10 mouse cellular contexts compared by ENCODE assay signal in genomic region chr13:12057357-12057771, GRCm38 (mm10). TPM values are rescaled to one million over a fixed set of nuclear protein-coding genes. Genes with fewer than 3 reads are reported as not detected.
A peak's percentile ranks its signal among the peaks of the same experiment; 100 is the strongest.
DNase-seq lines count a peak whose midpoint lies in the region; ATAC-seq and TF ChIP-seq lines count a peak whose summit lies in the region.
"Had no signal": no experiment of that assay in that cellular context is flagged by ENCODE, and none has a peak within 500 bp of the region (broad histone marks: within the 10 kb centered on the region; RNA-seq: fewer than 3 reads in every experiment).

No protein-coding gene starts in this region.

- H3K4me1 ChIP-seq in heart, embryonic 15.5 days (replicated peaks): peaks cover 56% of the 10 kb centered on the region
- H3K4me1 ChIP-seq in ES-Bruce4 (ENCODE audit: control insufficient read depth, insufficient read depth, low read length): no peaks in the 10 kb centered on the region
- H3K4me1 ChIP-seq in intestine, embryonic 16.5 days (ENCODE audit: control insufficient read depth, insufficient read depth, low read length): no peaks in the 10 kb centered on the region

- no peak for DNase-seq in heart, postnatal 10 days
- peak; percentile 63 to 67 for DNase-seq in cerebellum, postnatal 10 days
- no peak for DNase-seq in gastrocnemius, postnatal 25 days
- DNase-seq in urinary bladder, postnatal 25 days (ENCODE audit: low spot score): no peak

- H3K4me3 ChIP-seq in heart, embryonic 15.5 days: no peak overlapping the region
- H3K4me3 ChIP-seq in ES-Bruce4 (ENCODE audit: low read depth, low read length): no peak overlapping the region
- H3K4me3 ChIP-seq in intestine, embryonic 16.5 days (ENCODE audit: low read length): no peak overlapping the region
- H3K4me3 ChIP-seq: myocyte; stomach, embryonic 15.5 days had no signal

- H3K4me2 ChIP-seq in heart, embryonic 15.5 days: 0 out of 2 replicates have a peak overlapping the region, but pooled peaks have one; percentile 5
- no peak overlapping the region for H3K4me2 ChIP-seq in intestine, embryonic 16.5 days (ENCODE audit: low read depth, low read length)
- H3K4me2 ChIP-seq: stomach, embryonic 15.5 days had no signal

- peak; percentile 28; the same call in 1 of the 2 replicates for ATAC-seq in heart, embryonic 15.5 days (replicated peaks; ENCODE audit: insufficient number of reproducible peaks, insufficient read depth, low FRiP score, low read depth)
- ATAC-seq in intestine, embryonic 16.5 days: 0 out of 2 replicates have a peak, but pooled peaks have one; percentile 48
- ATAC-seq in granulocyte monocyte progenitor cell, adult 5-6 weeks (replicated peaks; ENCODE audit: poor library complexity, severe bottlenecking): no peak

- H3K27me3 ChIP-seq in heart, embryonic 15.5 days: no peaks in the 10 kb centered on the region
- H3K27me3 ChIP-seq in ES-Bruce4 (ENCODE audit: control insufficient read depth, insufficient read depth, low read length, poor library complexity, severe bottlenecking): no peaks in the 10 kb centered on the region
- H3K27me3 ChIP-seq in intestine, embryonic 16.5 days (replicated peaks; ENCODE audit: control insufficient read depth, insufficient read depth, low read length): no peaks in the 10 kb centered on the region
- H3K27me3 ChIP-seq: stomach, embryonic 15.5 days had no signal

- no peaks in the 10 kb centered on the region for H3K36me3 ChIP-seq in heart, embryonic 15.5 days
- no peaks in the 10 kb centered on the region for H3K36me3 ChIP-seq in ES-Bruce4 (ENCODE audit: control insufficient read depth, insufficient read depth, low read length, poor library complexity, severe bottlenecking)
- H3K36me3 ChIP-seq in intestine, embryonic 16.5 days (ENCODE audit: control insufficient read depth, insufficient read depth, low read length): no peaks in the 10 kb centered on the region
- H3K36me3 ChIP-seq: stomach, embryonic 15.5 days had no signal

- TF ChIP-seq CTCF in ES-Bruce4 (IDR thresholded peaks at IDR 0.05; ENCODE audit: low read depth, low read length): peak; percentile 57

- peak; percentile 57; the same call in 1 of the 2 replicates for TF ChIP-seq EP300 in ES-Bruce4 (IDR thresholded peaks at IDR 0.05; ENCODE audit: insufficient read depth, low read depth, low read length)

- intact Hi-C loops in heart, postnatal 10 days (cut with DNase I): no loop called here

- 33% methylated on average over 8 of the region's 8 CpGs for WGBS in heart, embryonic 15.5 days
- WGBS in intestine, embryonic 16.5 days: 49% methylated on average over 8 of the region's 8 CpGs

- peak overlapping the region; percentile 25 for H3K27ac ChIP-seq in heart, embryonic 15.5 days
- H3K27ac ChIP-seq in ES-Bruce4 (ENCODE audit: insufficient read depth, low read length): no peak overlapping the region
- no peak overlapping the region for H3K27ac ChIP-seq in intestine, embryonic 16.5 days (ENCODE audit: low read length)
- H3K27ac ChIP-seq: stomach, embryonic 15.5 days had no signal

- H3K9me3 ChIP-seq in heart, embryonic 15.5 days (replicated peaks): no peaks in the 10 kb centered on the region
- peaks cover 10% of the 10 kb centered on the region for H3K9me3 ChIP-seq in ES-Bruce4 (replicated peaks; ENCODE audit: control insufficient read depth, insufficient read depth, low read length, poor library complexity, severe bottlenecking)
- H3K9me3 ChIP-seq in intestine, embryonic 16.5 days (ENCODE audit: control insufficient read depth, low read length): no peaks in the 10 kb centered on the region
- H3K9me3 ChIP-seq: stomach, embryonic 15.5 days had no signal

- no peak for TF ChIP-seq POLR2A in ES-Bruce4 (IDR thresholded peaks at IDR 0.05; ENCODE audit: insufficient read depth, low read length)

- H3K9ac ChIP-seq in heart, embryonic 15.5 days: no peak overlapping the region; the same call in 1 of the 2 replicates
- no peak overlapping the region for H3K9ac ChIP-seq in ES-Bruce4 (ENCODE audit: low read depth, poor library complexity, severe bottlenecking)
- H3K9ac ChIP-seq in intestine, embryonic 16.5 days (ENCODE audit: low read depth, low read length): no peak overlapping the region
- H3K9ac ChIP-seq: stomach, embryonic 15.5 days had no signal

RNA-seq across cellular contexts. Expression of gene Ryr2, which starts 49.4 kb away (rescaled TPM):
- polyA plus RNA-seq in heart, embryonic 15.5 days (2015; fragmentation: Nextera tagmentation; extraction: Ambion mirVana): 27.3 and 30.0 TPM in 2 replicates
- total RNA-seq in heart, postnatal 10 days (2021): 100 to 1,000 TPM; 767 to 773 TPM
- polyA plus RNA-seq in ES-Bruce4 (2011; ENCODE audit: insufficient read depth, insufficient read length, low read depth, missing spikeins): 1.9 and 2.9 TPM in 2 replicates
- polyA plus RNA-seq in intestine, embryonic 16.5 days (2015; fragmentation: Nextera tagmentation; extraction: Ambion mirVana): 0.65 and 0.78 TPM in 2 replicates
- not detected in 2 replicates for total RNA-seq in granulocyte monocyte progenitor cell, adult 5-6 weeks (2014; fragmentation: Nextera tagmentation)
- not detected in 2 replicates for total RNA-seq in granulocyte monocyte progenitor cell, adult 5-6 weeks (2017)
- total RNA-seq in gastrocnemius, postnatal 25 days (2021): under 1 TPM; 0.31 to 0.32 TPM
- polyA plus RNA-seq: myocyte had no signal

Comparison
In these comparisons a context has a peak if more than half of its experiments do, and no peak if none do; other contexts are left out.
1. DNase-seq: peak in cerebellum, postnatal 10 days (2 of 2); none in heart, postnatal 10 days (0 of 2), gastrocnemius, postnatal 25 days (single experiment) and urinary bladder, postnatal 25 days (single experiment).
2. RNA of gene Ryr2, which starts 49.4 kb away (total RNA-seq): 767 to 773 TPM in heart, postnatal 10 days; 0.31 to 0.32 TPM in gastrocnemius, postnatal 25 days and not detected in granulocyte monocyte progenitor cell, adult 5-6 weeks; every median in the first group is over 100 times any median in the second.